Mouse (Mus musculus): ENCODE measurements around the gene Ankfy1.
A peak's percentile ranks its signal among the peaks of the same experiment; 100 is the strongest.
"Not testable (repeated sequence)": the region's sequence is repeated elsewhere in the genome, so short reads cannot be mapped to it uniquely, and the experiment has no call there.

The Ankfy1 gene

GRCm38 (mm10) chr11:72689551-72690510 lies at the start of gene Ankfy1:
TSS of gene Ankfy1 (plus strand) at chr11:72690006.
- DNase-seq (ENCODE audit: low read depth) = peak; percentile 88

- no peak for DNase-seq (ENCODE audit: low read depth)
Measured at GRCm38 (mm10) chr11:72642730-72643129, 47.1 kb upstream of the Ankfy1 start.

GRCm38 (mm10) chr11:72645386-72645785 lies 44.4 kb upstream of the Ankfy1 start:
- DNase-seq (ENCODE audit: low read depth) = no peak

DNA sequence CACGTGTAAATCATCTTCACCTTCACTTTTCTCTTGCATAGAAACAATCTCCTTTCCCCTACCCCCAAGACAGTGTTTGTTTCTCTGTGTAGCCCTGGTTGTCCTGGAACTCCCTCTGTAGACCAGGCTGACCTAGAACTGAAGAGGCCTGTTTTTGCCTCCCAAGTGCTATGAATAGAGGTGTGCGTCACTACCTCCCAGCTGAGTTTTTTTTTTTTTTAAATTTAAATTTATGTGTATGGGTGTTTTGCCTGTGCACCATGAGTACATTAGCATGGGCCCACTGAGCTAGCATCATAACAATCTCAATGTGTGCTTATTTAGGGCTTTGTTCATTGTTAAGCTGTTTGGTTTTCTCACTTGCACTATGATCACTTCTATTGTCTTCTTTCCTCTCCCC lies 39.5 kb upstream of the Ankfy1 start:
- no peak for DNase-seq (ENCODE audit: low read depth)

DNA sequence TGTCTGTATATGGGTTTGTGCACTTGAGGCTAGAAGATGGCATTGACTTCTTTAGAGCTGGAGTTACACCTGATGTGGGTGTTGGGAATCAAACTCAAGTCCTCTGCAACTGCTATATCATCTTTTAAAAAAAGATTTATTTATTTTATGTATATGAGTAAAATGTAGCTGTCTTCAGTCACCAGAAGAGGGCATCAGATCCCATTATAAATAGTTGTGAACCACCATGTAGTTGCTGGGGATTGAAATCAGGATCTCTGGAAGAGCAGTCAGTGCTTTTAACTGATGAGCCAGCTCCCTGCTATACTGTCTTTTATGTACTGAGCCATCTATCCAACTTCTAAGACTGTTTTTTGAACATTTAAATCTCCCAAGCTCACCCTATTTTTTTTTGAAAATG lies 29.9 kb upstream of the Ankfy1 start:
- no peak for DNase-seq (ENCODE audit: low read depth)

GRCm38 (mm10) chr11:72660359-72660758 lies 29.4 kb upstream of the Ankfy1 start:
- DNase-seq (ENCODE audit: low read depth) = no peak

GRCm38 (mm10) chr11:72664641-72665040 lies 25.2 kb upstream of the Ankfy1 start:
- DNase-seq (ENCODE audit: low read depth) = no peak

- no peak for DNase-seq (ENCODE audit: low read depth)
Measured at GRCm38 (mm10) chr11:72670634-72671033, 19.2 kb upstream of the Ankfy1 start.

GRCm38 (mm10) chr11:72671294-72671988 lies 18.4 kb upstream of the Ankfy1 start:
- DNase-seq (ENCODE audit: low read depth) = no peak

GRCm38 (mm10) chr11:72672438-72672837 lies 17.4 kb upstream of the Ankfy1 start:
- DNase-seq (ENCODE audit: low read depth) = no peak

DNA sequence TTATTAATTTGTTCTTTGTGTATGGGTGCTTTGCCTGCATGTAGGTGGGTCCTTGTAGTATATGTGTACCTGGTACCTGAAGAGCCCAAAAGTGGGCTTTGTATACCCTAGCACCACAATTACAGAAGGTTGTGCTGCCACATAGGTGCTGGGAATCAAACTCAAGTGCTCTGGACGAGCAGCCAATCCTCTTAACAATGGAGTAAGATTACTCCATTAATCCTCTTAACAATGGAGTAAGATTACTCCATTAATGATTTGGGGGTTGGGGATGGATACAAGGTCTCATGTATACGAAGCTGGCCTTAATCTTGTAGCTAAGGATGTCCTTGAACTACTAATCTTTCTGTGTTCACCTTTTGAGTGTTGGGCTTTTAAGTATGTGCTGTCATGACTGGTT lies 14.5 kb upstream of the Ankfy1 start:
- DNase-seq (ENCODE audit: low read depth) = no peak

GRCm38 (mm10) chr11:72680726-72681125 lies 9.1 kb upstream of the Ankfy1 start:
- no peak for DNase-seq (ENCODE audit: low read depth)

GRCm38 (mm10) chr11:72683402-72683801 lies 6.4 kb upstream of the Ankfy1 start:
- no peak for DNase-seq (ENCODE audit: low read depth)

DNA sequence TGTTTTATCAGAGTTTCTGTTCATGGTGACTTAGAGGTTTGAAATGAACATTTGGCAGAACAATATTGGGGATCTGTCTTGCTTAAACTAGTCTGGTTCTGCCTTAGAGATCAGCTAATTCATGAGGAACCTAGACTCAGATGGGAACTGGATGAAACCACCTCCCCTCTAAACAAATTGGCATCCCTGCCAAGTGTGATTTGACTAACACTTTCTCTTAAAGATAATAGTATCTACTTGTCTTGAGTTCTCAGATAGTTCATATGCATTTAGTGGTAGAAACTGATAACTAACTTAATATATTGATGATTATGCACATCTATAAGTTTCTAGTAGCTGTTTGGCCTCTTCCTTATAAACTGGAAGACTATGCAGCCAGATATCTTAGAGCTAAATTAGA lies 3.1 kb upstream of the Ankfy1 start:
- DNase-seq (ENCODE audit: low read depth) = no peak

DNA sequence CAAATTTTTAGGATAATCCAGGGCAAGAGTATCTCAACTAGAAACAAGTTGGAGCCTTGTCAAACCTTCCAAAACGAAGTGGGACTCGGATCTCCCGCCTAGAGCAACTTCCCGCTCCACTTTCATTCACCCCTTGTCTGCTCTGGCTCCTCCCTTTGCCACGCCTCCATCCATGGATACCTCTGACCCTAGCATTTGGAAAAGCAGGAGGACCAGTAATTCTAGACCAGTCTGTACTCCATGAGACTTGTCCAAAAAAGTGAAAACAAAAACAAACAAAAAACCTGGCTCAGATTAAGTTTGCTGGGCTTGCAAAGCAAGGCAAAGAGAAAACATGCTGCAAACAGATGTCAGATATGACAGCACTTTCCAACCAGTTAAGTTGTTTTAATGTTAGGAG lies 1.6 kb upstream of the Ankfy1 start:
- no peak for DNase-seq (ENCODE audit: low read depth)

GRCm38 (mm10) chr11:72689115-72689514 lies 691 bp upstream of the Ankfy1 start:
- DNase-seq (ENCODE audit: low read depth) = no peak

GRCm38 (mm10) chr11:72692353-72692752 lies 2.5 kb downstream of the Ankfy1 start:
- DNase-seq (ENCODE audit: low read depth) = no peak

- no peak for DNase-seq (ENCODE audit: low read depth)
Measured at GRCm38 (mm10) chr11:72695025-72695424, 5.2 kb downstream of the Ankfy1 start.

GRCm38 (mm10) chr11:72696368-72696971 lies 6.7 kb downstream of the Ankfy1 start:
- DNase-seq (ENCODE audit: low read depth) = no peak

- DNase-seq (ENCODE audit: low read depth) = no peak
Measured at GRCm38 (mm10) chr11:72697323-72697722, 7.5 kb downstream of the Ankfy1 start.

- not testable (repeated sequence) for DNase-seq (ENCODE audit: low read depth)
Measured at GRCm38 (mm10) chr11:72705111-72705510, 15.3 kb downstream of the Ankfy1 start.

GRCm38 (mm10) chr11:72712721-72713120 lies 22.9 kb downstream of the Ankfy1 start:
- DNase-seq (ENCODE audit: low read depth) = no peak

- no peak for DNase-seq (ENCODE audit: low read depth)
Measured at GRCm38 (mm10) chr11:72718161-72718560, 28.4 kb downstream of the Ankfy1 start.

All from fibroblast of lung, adult 2 months (primary cell).